Mouse (Mus musculus) forebrain, embryonic 11.5 days (tissue): Measurements from ENCODE around the gene Efhd1. TPM values are rescaled to one million over a fixed set of nuclear protein-coding genes. Genes with fewer than 3 reads are reported as not detected.

Experiments
- polyA plus RNA-seq: library from polyadenylated mRNA; unstranded; fragments of >200 nt; fragmentation: Nextera tagmentation; extraction: Ambion mirVana; gene quantifications from 2 replicates; pipeline ENCODE4 v1.2.1, GENCODE M21; 2014

Efhd1 gene
- polyA plus RNA-seq, 1 experiment from 2014 or later: 2.6 TPM

Other genes with a start within 250 kb of the Efhd1 start
- not detected in 2 replicates for gene Alppl2, start 174.4 kb upstream of the Efhd1 start, polyA plus RNA-seq
- not detected in 2 replicates for gene Alpi, start 162.8 kb upstream of the Efhd1 start, polyA plus RNA-seq
- not detected in 2 replicates for gene Akp3, start 139.4 kb upstream of the Efhd1 start, polyA plus RNA-seq
- 5.4 and 6.2 TPM in 2 replicates for gene Ecel1, start 107.8 kb upstream of the Efhd1 start, polyA plus RNA-seq
- gene Prss56, start 81.0 kb upstream of the Efhd1 start, polyA plus RNA-seq: not detected in 2 replicates
- gene Chrnd, start 73.8 kb upstream of the Efhd1 start, polyA plus RNA-seq: 0.07 TPM in 1 of 2 replicates, not detected in the other
- 0.23 TPM in 1 of 2 replicates, not detected in the other for gene Chrng, start 59.7 kb upstream of the Efhd1 start, polyA plus RNA-seq
- 138 and 141 TPM in 2 replicates for gene Eif4e2, start 50.4 kb upstream of the Efhd1 start, polyA plus RNA-seq
- 53.1 and 55.8 TPM in 2 replicates for gene Gigyf2, start 62.6 kb downstream of the Efhd1 start, polyA plus RNA-seq
- gene Kcnj13, start 130.4 kb downstream of the Efhd1 start, polyA plus RNA-seq: 0.68 and 1.2 TPM in 2 replicates
- gene Snorc, start 205.9 kb downstream of the Efhd1 start, polyA plus RNA-seq: not detected in 2 replicates
- not detected in 2 replicates for gene Neu2, start 245.5 kb downstream of the Efhd1 start, polyA plus RNA-seq